Mouse (Mus musculus): ENCODE results near the gene Frmd4b.

- TF ChIP-seq MYOD1 (IDR thresholded peaks at IDR 0.05; ENCODE audit: control insufficient read depth in 1 of 3, insufficient read length in 2 of 3, low read depth in 2 of 3) (no peak), POLR2A (IDR thresholded peaks at IDR 0.05; ENCODE audit: insufficient read length, low read depth) (no peak), REST (IDR thresholded peaks at IDR 0.05; ENCODE audit: insufficient read depth, insufficient read length) (no peak), TCF12 (IDR thresholded peaks at IDR 0.05; ENCODE audit: insufficient read depth, poor library complexity, severe bottlenecking) (no peak), MYOG (IDR thresholded peaks at IDR 0.05; ENCODE audit: control insufficient read depth in 1 of 3, insufficient read depth in 1 of 3, insufficient read length in 2 of 3, low read depth in 2 of 3) (no peak), USF1 (IDR thresholded peaks at IDR 0.05; ENCODE audit: low read depth) (no peak), MAX (IDR thresholded peaks at IDR 0.05; ENCODE audit: low read depth) (no peak), SRF (IDR thresholded peaks at IDR 0.05; ENCODE audit: control insufficient read depth, insufficient read length, low read depth) (no peak), POLR2AphosphoS2 (IDR thresholded peaks at IDR 0.05; ENCODE audit: insufficient read length, low read depth) (no peak)
Measured at GRCm38 (mm10) chr6:97551884-97552283, 65.5 kb downstream of the Frmd4b start.
